Mouse (Mus musculus): ENCODE results near the gene Lnx2.

Lnx2 gene

GRCm38 (mm10) chr5:147077305-147078034, 1.1 kb upstream of the Lnx2 start:
- peak; percentile 90 for DNase-seq (ENCODE audit: low spot score)

GRCm38 (mm10) chr5:147076799-147077165, 396 bp upstream of the Lnx2 start, which contains the start of gene Polr1d:
Gene Polr1d, plus strand, starts transcription at chr5:147077050.
- DNase-seq (ENCODE audit: low spot score): no peak

- DNase-seq (ENCODE audit: low spot score): no peak
Measured at GRCm38 (mm10) chr5:147075103-147076025, 1.0 kb downstream of the Lnx2 start.

GRCm38 (mm10) chr5:147073805-147074204, 2.6 kb downstream of the Lnx2 start:
- DNase-seq (ENCODE audit: low spot score): no peak

GRCm38 (mm10) chr5:147071886-147072285, 4.5 kb downstream of the Lnx2 start:
- no peak for DNase-seq (ENCODE audit: low spot score)

- DNase-seq (ENCODE audit: low spot score): no peak
Measured at GRCm38 (mm10) chr5:147070791-147071516, 5.4 kb downstream of the Lnx2 start.

GRCm38 (mm10) chr5:147068876-147069275, 7.5 kb downstream of the Lnx2 start:
- no peak for DNase-seq (ENCODE audit: low spot score)

- DNase-seq (ENCODE audit: low spot score): no peak
Measured at GRCm38 (mm10) chr5:147066965-147067364, 9.4 kb downstream of the Lnx2 start.

- DNase-seq (ENCODE audit: low spot score): no peak
Measured at GRCm38 (mm10) chr5:147066129-147066528, 10.3 kb downstream of the Lnx2 start.

- DNase-seq (ENCODE audit: low spot score): no peak
Measured at GRCm38 (mm10) chr5:147063215-147063661, 13.1 kb downstream of the Lnx2 start.

GRCm38 (mm10) chr5:147060024-147060423, 16.4 kb downstream of the Lnx2 start:
- no peak for DNase-seq (ENCODE audit: low spot score)

- DNase-seq (ENCODE audit: low spot score): no peak
Measured at GRCm38 (mm10) chr5:147059319-147059718, 17.1 kb downstream of the Lnx2 start.

GRCm38 (mm10) chr5:147058661-147059060, 17.7 kb downstream of the Lnx2 start:
- no peak for DNase-seq (ENCODE audit: low spot score)

- DNase-seq (ENCODE audit: low spot score): no peak
Measured at GRCm38 (mm10) chr5:147057626-147058414, 18.6 kb downstream of the Lnx2 start.

- no peak for DNase-seq (ENCODE audit: low spot score)
Measured at GRCm38 (mm10) chr5:147056712-147057290, 19.6 kb downstream of the Lnx2 start.

GRCm38 (mm10) chr5:147055572-147056245, 20.7 kb downstream of the Lnx2 start:
- no peak for DNase-seq (ENCODE audit: low spot score)

- DNase-seq (ENCODE audit: low spot score): no peak
Measured at GRCm38 (mm10) chr5:147054747-147055270, 21.6 kb downstream of the Lnx2 start.

- no peak for DNase-seq (ENCODE audit: low spot score)
Measured at GRCm38 (mm10) chr5:147054328-147054727, 22.1 kb downstream of the Lnx2 start.

GRCm38 (mm10) chr5:147053481-147053880, 22.9 kb downstream of the Lnx2 start:
- DNase-seq (ENCODE audit: low spot score): no peak

- DNase-seq (ENCODE audit: low spot score): no peak
Measured at GRCm38 (mm10) chr5:147053071-147053470, 23.3 kb downstream of the Lnx2 start.

- DNase-seq (ENCODE audit: low spot score): peak; percentile 43
Measured at GRCm38 (mm10) chr5:147052309-147052558, 24.2 kb downstream of the Lnx2 start.
